Mouse (Mus musculus): Measurements from ENCODE around the gene Serpina3m.
"Not testable (repeated sequence)": the region's sequence is repeated elsewhere in the genome, so short reads cannot be mapped to it uniquely, and the experiment has no call there.

Gene Serpina3m

DNA sequence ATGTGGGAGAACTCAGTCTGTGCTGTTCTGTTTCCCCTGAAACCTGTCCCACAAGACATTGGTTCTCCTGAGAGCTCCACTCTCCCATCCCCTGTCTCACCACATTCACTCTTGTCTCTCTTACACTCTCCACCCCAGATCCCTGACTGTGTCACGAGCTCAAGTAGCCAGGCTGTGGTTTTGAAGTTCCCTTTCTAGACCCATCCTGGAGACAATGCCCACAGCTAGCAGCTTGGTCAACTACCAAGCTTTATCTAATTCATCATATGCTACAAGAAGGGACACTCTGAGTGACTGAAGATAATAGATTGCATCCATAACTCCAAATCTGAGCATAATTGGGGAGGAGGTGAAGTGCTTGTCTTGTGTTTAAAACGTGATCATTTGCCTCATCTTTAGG is 52.8 kb downstream of the Serpina3m start:
- DNase-seq: not testable (repeated sequence)

DNA sequence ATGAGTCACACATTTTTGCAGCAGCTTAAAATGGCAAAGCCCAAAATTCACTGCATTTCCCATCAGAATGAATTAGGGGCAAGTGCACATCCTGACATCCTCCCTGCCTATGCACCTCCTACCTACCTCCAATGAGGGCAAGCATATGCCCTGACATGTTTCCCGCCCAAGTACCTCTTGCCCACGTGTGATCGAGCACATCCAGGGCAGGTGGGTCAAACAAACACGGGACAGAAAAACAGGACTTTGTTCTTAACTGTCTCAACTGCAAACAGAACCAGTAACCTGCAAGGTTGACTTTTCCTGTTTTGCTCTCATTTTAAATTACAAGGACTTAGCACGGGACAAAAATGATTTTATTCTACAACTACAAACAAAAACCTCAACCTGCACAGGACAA is 65.7 kb downstream of the Serpina3m start:
- DNase-seq: no peak

DNA sequence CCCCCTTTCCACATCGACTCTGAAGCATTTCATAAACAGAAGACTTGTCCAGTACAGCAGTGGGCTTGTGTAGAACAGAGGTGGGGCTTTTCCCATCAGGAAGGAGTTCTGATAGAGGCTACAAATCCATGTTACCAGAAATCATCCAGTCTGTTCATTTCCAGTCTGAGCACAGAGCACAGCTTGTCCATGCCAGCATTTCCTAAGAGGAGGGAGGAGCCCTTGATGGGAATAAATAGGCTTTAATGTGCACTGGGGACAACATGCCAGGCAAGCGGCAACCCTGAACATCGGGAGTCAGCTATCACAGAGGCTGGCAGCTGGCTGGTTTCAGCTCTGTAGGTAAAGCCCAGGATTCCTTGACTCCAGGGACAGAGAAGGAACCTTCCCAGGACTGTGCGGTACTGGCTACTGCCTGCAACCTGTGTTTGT is 68.2 kb downstream of the Serpina3m start, which contains the start of gene Serpina3n:
Serpina3n (plus strand) TSS at position 276 of the 432 bp plus-strand sequence.
- no peak for DNase-seq

DNA sequence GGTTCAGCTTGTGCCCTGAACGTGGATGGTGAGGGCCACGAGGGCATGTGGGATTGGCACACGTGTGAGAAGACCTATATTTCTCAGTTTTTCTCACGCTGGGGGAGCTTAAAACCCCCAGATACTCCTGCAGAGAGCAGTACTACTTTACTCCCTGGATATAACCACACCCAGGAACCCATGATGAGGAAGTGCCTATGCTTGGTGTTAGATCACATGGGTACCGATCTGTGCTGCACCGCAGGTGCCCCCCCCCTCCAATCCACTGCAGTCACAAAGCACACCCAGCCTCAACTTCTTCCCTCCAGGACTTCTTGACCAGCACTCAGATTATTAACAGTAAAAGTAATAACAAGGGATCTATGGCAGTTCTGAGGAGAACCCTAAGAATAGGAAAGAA is 74.2 kb downstream of the Serpina3m start:
- DNase-seq: no peak

DNA sequence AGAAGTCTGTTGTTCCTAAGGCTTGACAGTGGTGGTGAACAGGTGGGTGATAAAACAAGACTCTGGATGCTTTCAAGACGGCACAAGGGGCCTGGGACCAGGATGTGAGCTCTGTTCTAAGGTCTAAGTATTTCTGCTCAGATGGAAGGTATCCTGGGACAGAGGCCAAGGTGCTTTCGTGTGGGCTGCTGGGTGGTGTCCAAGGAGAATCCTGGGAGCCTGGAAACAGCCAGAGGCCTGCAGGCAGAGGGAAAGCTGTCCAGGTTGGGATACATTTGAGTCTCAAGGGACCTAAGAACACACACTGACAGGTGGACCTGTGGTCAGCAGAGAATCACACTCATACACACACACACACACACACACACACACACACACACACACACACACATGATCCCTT is 76.3 kb downstream of the Serpina3m start:
- DNase-seq: no peak

DNA sequence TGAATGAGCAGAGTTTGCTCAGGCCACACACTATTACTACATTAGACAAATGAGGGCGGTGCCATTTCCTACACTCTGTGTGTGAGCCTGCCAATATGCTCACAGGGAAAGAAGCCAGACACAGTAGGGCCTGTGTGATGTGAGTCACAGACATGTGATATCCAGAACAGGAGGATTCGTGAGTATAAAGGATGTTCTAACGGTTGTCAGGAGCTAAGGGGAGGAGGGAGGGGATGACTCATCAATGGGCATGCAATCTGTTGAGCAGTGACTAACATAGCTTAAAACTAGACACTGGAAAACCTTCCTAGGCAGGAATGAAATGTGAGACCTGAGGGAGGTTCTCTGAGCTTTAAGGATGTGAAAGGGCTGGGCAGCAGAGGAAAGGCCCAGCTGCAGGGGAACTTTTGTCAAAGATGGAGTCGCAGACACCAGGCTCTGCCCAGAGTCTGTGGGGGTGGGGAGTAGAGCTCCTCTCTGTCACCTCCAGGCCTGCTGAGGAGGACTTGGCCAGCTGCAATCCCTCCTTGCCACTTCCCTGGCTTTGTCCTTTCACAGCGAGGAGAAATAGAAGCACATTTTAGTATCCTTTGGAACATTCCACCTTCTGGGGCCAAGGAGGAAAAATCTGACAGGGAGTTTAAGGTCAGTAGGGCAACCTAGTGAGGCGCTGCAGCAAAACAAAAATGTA is 77.5 kb downstream of the Serpina3m start:
- DNase-seq: no peak

DNA sequence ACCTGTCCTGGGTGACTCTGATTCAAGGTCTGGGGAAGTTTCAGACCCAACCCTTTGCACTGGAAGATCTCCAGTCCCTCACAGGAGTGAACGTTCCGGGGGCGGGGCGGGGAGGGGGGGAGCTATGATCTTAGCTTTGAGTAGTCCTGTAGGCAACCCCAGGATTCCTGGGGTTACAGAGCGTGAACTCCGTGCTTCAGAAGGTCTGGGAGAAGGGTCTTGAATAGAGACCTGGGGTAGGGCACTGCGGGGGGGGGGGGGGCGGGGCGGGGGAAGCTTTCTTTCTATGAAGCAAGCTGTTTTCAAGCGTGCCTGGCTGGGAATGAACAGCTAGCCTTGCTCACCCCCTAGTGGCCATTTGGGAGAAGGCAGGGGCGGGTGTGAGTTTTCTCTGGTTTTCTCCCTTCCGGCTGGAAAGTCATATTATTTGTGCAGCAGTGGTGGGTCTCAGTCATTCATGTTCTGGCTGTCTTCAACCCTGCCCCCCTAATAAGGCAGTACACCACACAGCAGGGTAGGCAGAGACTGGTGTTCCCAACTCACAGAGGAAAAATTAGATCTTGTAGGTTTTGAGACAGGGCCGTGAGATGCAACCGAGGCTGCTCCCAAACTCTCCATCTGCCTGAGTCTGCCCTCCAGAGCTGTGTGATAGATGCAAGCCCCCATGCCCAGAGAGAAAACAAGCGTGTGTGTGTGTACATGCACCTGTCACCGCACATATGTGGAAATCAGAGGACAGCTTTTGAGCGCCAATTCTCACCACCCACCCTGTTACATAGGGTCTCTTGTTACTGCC is 80.3 kb downstream of the Serpina3m start:
- peak; percentile 60 to 73 for DNase-seq

DNA sequence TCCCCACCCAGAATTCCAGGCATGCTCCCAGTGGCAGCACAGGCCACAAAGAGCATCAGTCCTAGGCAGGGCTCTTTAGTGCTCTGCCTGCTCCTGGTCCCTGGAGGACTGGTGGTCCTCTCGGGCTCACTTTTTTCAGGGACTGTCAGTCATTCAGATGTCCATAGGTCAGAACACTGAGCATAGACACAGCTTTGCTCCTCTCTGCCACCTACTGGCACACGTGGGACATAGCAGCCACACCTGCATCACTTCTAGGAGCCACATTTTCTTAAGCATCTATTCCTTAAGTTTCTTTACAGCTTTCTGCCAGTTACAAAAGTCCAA is 80.8 kb downstream of the Serpina3m start:
- DNase-seq: peak in 1 of 2 experiments; percentile 11

DNA sequence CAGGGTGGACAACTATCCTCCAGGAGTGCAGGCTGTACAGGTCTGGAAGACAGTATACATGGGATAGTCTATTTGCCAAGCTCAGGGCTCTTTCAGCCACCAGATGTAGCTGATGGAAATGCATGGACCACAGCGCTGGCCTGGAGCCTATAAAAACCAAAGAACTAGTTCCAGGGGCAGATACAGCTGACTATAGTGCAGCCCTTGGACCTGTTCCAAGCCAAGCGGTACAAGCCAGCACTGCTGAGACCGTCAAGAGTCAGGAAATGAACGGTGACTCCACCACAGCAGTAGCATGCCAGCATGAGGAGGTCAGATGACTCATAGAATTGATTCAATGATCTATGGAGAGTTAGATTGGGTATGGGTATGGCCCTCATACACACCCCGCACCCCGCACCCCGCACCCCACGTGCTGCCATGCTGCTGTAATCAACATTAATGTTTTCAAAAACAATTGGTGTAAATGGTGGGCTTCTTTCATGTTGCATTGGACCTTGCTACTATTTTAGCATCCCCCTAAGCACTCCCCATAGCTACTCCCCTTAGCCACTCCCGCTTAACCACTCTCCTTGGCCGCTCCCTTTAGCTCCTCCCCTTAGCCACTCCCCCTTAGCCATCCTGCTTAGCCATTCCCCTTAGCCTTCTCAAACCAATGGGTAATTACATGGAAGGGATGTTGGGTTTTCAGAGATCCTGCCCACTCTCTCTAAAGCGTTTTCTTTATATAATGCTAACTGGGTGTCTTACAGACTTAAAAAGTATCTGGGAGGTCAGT is 84.5 kb downstream of the Serpina3m start:
- DNase-seq: no peak

DNA sequence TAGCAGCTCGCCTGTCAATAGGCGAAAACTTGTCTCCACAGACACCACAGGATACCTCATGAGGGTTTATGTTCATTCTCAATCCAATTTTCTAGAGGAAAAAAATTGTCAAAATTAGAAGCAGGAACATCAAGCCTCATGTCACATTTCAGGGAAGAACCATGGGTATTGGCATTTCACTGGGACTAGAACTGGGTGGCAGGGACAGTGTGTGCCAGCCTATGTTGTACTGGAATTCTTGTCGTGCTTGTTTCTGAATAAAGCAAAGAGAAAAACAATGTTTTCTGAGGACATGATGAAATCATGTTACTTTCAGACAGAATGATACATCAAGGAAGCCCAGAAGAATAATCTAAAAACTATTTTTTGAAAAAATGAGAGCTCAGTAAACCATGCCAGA is 87.3 kb downstream of the Serpina3m start:
- DNase-seq: no peak

DNA sequence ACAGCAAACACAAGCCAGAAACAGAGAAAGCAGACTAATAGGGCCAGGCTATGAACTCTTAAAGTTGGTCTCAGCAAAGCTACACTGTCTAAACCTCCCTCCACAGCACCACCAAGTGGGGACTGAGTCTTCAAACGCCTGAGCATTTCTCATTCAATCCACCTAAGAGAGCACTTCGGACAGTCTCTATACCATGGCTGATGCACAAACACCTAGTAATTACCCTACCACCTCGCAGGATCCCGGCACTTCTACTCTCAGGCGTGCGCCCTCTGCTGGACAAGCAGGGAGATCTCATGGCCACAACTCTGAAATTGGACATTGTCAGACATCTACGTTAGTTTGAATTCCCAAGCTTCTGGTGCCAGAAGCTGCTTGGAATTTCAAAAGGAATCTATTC is 88.6 kb downstream of the Serpina3m start:
- peak in 1 of 2 experiments; percentile 24 for DNase-seq

DNA sequence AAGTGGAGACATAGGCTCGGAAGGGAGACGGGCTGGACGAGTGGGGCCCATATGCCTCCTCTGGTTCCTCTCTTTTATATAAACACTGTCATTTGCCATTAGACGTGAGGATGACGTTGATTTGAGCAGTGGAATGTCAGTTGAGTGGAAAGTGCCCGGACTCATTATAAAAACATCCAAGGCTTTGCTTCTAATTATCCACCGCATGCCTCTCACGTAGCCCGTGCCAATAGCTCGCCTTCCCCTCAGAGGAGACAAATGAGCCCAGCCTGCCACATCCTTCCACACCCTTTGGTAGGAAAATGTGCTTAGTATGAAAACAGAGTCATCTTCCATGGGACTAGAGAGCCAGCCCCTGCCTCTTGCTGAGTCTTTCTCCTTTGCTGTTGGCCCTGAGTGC is 93.1 kb downstream of the Serpina3m start:
- no peak for DNase-seq

DNA sequence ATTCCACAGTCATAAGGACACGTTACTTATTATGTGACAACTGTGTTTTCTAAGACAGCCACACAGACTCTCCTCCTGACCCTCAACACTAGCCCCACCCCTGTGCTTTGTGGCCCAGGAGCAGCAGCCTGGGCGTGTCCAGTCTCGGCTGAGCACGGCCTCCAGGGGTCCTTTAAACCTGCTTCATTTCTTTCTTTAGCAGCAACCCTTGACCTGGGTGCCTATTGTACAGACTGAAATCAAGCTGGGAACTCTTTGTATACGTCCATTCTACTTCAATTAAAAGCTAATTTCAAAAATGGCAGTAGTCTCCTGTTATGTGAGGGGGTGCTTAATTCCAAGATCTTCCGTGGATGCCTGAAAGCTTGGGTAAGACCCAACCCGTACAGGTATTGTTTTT is 94.9 kb downstream of the Serpina3m start:
- no peak for DNase-seq

DNA sequence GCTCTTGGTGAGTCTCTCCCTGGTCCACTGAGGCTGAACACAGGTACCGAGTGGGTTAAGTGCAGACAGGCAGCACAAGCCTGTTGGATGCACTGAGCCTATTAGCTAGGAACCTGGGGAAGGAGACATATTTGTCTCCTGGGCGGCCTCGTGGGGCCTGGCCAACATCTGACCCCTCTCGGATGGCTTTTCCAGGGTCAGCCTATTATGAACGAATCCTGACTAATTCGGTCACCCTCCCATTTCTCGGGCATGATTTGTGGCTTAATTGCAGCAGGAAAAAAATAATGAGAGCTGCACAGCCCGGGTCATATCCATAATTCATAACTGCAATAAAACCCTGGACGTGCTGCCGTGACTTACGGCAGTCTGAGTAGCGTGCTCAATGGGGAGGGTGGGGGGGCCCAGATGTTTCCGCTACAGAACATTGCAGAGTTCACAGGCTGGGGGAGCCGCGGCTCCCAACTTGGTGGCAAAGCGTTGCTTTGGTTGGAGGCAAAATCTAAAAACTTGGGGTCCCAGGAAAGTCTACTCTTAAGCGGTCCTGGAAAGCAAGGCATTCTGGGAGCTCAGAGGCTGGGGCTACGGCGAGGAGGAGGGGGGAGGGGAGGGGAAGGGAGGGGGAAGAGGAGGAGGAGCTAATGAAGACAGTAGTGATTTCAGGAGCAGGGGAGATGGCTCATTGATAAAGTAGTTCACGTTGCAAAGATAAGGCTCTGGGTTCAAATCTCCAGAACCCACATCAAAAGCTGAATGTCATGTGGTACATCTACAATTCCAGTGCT is 95.9 kb downstream of the Serpina3m start:
- DNase-seq: no peak

DNA sequence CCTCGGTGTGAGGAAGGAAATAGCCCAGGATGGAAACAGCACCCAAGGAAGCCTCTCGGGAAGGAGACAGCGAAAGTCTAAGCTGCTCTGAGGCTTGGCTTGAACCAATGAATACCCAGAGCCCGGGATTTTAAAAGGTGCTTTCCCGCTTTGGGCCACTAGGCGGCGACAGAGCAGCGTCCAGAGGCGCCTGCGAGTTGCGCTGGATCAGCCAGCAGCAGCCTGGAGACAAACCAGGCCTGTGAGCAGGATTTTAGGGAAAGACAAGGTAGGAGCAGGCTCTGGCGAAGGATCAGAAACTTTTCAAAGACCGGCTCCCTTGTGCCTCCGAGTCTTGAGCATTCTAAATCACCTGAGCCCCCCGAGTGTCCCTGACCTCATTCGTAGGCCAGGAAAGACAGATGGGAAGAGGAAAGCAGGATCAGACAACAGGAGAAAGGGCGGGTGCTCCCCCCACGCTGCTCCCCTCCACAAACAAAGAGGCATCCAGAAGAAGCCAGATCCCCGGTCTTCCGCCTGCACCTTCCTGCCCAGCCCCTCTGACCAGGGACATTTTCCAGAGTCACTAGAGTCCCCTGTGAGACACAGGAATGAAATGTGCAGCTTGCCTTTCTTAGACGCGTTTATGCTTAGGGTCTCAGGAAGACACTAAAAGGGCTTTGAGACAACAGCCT is 101.9 kb downstream of the Serpina3m start:
- peak; percentile 54 to 66 for DNase-seq

DNA sequence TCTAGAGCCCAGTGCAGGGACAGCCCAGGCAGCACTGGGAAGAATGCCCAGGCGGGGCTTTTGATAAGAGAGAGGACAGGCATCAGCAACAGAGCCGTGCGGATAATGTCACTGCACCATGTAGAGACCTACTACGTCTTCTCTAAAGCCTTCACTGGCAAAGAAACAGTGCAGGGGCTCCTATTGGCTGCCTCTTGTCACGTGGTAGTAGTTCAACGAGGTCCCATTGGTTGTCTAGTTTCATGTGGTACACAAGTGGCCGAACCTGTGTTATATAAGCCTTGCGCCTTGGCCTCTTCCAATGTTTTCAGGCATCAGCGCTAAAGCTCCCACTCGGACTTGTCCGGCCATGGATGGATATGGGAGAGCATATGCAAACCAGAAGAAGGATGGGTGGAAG is 105.4 kb downstream of the Serpina3m start:
- no peak for DNase-seq
